Mouse (Mus musculus) T-helper 1 cell (primary cell): ENCODE measurements at regions not wholly inside any gene's neighbourhood (a gene's known extent, or its start where the extent isn't known, plus 50 kb on each side); places are given as distances from the start of the nearest gene placed in this dataset.

Experiments used
- in situ Hi-C: fragments of 300-600 bp; cut with MboI, MseI; formaldehyde crosslinking; loops from one replicate; pipeline ENCODE4 v1.15.1; 2025; ENCODE audit warnings: high pct_unique_total_duplicates

- in situ Hi-C loops, result no loop called here
Observed at GRCm38 (mm10) chr14:80244640-80245302, 260.9 kb downstream of the Olfm4 start.

DNA sequence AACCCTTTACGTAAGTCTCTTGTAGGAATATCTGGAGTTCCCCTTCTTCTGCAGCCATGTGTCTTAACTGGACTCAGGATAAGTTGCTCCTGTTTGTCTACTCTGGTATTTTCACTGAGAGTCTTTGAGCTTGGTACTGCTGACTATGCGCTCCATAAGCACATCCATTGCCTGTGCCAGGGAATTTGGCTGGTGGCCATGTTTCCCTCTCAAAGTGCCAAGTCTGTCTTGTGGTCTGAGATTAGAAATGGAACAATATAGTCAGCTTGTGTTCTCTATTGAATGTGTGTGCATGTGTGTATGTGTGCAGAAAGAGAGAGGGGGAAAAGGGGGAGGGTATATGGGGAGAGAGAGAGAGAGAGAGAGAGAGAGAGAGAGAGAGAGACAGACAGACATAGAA is 263.7 kb downstream of the Olfm4 start:
- in situ Hi-C loops, result no loop called here

GRCm38 (mm10) chr14:80249882-80250281 is 266.0 kb downstream of the Olfm4 start:
- in situ Hi-C loops, result no loop called here

- in situ Hi-C loops, result no loop called here
Observed at GRCm38 (mm10) chr14:80257086-80257485, 273.2 kb downstream of the Olfm4 start.

GRCm38 (mm10) chr14:80263173-80263572 is 279.3 kb downstream of the Olfm4 start:
- in situ Hi-C loops, result no loop called here

DNA sequence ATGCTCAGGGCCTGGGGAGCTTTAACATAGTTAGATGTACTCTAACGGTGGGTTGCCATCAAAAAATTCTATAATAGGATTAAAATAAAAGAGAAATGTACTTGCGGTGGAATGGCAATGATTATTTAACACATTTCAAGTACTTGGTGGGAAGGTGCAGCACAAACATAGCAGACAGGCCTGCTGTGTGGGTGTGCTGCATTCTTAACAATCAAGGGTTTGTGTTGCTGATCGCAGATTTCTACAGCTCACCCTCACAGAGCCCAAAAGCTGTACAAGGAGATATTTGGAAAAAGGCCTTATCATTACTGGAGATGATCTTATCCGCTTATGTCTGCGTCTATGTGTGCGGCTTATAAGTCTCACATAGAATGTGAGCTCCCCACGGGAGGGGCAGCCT is 281.2 kb downstream of the Olfm4 start:
- in situ Hi-C loops, result no loop called here

- in situ Hi-C loops, result no loop called here
Observed at GRCm38 (mm10) chr14:80269179-80269951, 285.5 kb downstream of the Olfm4 start.

GRCm38 (mm10) chr14:80270063-80270462 is 286.2 kb downstream of the Olfm4 start:
- in situ Hi-C loops, result no loop called here

DNA sequence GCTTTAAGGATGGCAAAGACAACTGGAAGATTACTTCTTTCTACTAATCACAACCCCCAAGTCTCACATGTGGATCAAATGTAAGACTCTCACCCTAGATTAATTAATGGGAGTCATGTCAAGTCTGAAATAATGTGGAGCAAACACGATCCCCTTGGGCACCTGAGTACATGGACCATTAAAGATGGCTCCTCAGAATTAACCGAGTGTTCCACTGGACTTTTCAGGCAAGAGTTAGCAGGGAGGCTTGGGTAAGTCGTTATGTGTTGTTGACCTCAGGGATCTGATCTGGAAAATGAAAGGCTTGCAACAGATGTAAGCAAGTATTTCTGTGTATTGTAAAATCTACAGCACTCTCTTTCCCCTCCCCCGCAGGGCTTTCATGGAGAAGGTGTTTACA is 296.3 kb downstream of the Olfm4 start:
- in situ Hi-C loops, result no loop called here

GRCm38 (mm10) chr14:80283726-80284125 is 299.8 kb downstream of the Olfm4 start:
- in situ Hi-C loops, result no loop called here

DNA sequence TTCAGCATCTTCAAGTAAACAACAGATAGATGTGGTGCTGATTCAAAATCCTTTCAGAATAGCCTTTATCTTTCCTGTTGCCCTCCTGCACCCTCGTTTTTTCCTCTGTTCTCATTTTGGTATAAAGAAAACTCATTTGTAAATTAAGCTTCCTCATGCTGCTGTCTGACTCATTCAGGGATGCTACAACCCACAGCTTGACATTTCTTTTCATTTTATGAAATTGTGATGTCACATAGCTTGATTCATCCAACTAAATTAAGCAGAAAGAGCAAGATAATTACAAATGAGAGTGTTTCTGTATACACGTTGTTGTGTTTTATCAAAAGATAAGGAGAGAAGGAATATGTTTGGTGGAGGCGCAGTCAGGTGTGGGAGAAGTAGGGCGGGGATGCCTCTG is 307.5 kb downstream of the Olfm4 start:
- in situ Hi-C loops, result no loop called here

GRCm38 (mm10) chr14:80293378-80293777 is 309.5 kb downstream of the Olfm4 start:
- in situ Hi-C loops, result no loop called here

GRCm38 (mm10) chr14:80329651-80330050 is 345.8 kb downstream of the Olfm4 start:
- in situ Hi-C loops, result no loop called here

DNA sequence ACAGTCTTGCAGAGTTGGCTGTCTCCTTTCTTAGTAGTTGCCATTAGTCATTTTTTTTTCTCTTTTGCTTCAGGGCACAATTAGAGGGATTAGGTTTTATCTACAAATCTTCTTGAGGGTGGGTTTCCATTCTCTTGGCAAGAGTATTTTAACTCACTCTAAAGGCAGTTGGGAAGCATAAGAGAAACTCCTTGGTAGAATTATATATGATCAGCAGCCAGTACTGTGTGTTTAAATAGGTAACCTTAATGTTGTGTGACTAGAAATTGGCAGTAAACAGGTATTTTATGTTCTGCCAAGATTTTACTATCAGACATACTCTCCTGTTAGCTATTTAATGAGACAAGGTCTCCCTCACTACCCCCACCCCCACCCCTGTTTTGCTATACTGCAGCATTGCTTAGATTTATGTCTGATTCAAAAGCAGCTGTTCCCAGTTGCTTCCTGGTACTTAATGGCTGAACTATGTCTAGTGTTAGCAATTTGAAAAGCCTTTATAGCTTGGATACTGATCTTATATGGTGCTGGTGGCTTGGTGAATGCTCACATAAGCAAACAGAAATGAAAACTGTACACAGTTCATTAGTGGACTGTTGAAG is 378.2 kb downstream of the Olfm4 start:
- in situ Hi-C loops, result no loop called here

- in situ Hi-C loops, result no loop called here
Observed at GRCm38 (mm10) chr14:80369448-80370153, 385.7 kb downstream of the Olfm4 start.

DNA sequence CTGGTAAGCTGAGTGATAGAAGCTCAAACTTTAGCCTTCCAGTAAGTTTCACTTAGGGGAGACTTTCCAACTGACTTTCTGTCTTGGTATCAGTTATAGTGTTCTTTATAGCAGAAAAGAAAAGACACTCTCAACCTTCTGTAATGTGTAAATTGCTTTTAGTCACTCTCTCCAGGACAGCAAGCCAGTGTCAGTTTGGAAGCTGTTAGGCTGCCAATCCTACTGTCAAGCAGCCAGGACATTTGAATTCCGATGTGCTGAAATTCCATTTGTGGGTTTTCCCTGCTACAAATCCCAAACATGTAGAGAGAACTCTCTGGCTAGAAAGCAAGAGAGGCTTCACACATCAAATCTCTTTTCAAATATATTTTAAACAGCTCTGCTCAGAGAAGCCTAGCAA is 390.4 kb downstream of the Olfm4 start:
- in situ Hi-C loops, result no loop called here

GRCm38 (mm10) chr14:80377064-80377463 is 393.2 kb downstream of the Olfm4 start:
- in situ Hi-C loops, result no loop called here

GRCm38 (mm10) chr14:80391418-80391817 is 407.5 kb downstream of the Olfm4 start:
- in situ Hi-C loops, result no loop called here

DNA sequence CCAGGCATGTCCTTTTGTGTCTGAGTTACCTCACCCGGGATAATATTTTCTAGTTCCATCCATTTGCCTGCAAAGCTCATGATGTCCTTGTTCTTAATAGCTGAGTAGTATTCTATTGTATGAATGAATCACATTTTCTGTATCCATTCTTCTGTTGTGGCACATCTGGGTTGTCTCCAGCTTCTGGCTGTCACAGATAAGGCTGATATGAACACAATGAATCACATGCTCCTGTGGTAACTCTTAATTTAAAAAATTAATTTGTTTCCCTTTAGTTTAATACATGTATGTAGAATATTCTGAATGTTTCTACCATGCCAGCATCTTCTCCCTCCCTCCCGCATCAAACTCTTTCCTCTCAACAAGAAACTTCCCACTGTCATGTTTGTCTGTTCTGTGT is 424.4 kb downstream of the Olfm4 start:
- in situ Hi-C loops, result no loop called here

DNA sequence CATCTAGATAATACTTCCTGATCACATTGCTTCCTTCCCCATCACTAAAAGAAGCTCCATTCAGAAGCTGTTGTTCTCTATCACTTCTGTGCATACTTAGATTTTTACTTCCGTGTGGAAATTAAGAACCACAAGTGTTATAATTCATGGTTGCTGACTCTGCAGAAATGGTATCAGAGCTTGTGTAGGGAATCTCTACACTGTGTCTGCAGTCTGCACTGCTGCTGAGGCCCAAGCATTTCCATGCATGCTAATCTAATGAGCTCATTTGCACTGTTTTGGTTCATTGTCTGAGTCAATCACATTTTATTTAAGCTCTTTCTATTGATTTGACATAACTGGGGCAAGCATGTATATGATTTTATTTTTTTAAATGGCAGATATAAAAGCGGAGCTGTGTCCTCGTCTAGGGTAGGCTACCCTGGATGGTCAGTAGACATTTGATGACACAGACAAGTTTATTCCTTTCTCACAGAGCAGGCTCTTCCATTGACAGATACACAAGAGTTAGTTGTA is 435.0 kb downstream of the Olfm4 start:
- in situ Hi-C loops, result no loop called here

- in situ Hi-C loops, result no loop called here
Observed at GRCm38 (mm10) chr14:80443820-80444219, 459.9 kb downstream of the Olfm4 start.

DNA sequence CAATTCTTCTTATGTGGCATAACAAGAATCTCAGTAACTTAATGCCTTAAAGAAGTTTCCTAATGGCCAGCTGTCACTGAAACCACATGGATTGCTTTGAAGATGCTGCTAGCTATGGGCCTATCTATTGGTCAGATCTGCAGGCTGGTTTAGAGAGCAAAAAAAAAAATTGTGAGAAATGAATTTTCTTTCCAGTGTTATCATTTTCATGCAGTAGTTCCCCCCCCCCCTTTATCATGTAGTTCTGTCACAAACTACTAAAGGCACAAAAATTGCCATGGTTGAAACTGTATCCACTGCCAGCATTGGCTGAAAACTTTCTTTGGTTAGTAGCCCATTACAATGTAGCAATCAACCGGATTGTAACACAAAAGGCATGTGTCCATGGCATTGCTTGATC is 487.6 kb downstream of the Olfm4 start:
- in situ Hi-C loops, result no loop called here
